Mouse (Mus musculus) heart, postnatal 36 days (tissue): ENCODE data around the gene Dkkl1. TPM values are rescaled to one million over a fixed set of nuclear protein-coding genes. Genes with fewer than 3 reads are reported as not detected.
A peak's percentile ranks its signal among the peaks of the same experiment; 100 is the strongest.
"Not testable (repeated sequence)": the region's sequence is repeated elsewhere in the genome, so short reads cannot be mapped to it uniquely, and the experiment has no call there.

Source experiments
- DNase-seq, 2 experiments: peaks; one replicate each; pipeline ENCODE4 v3.0.0; 2021 to 2022
- intact Hi-C: fragments of 180-260 bp; cut with DNase I; formaldehyde crosslinking; loops from one replicate; pipeline ENCODE4 v1.15.1; 2025
- total RNA-seq, 2 experiments: library from RNA; stranded (reverse); gene quantifications; 2 replicates each; pipeline ENCODE4 v1.2.3; 2021

The Dkkl1 gene
- total RNA-seq, 2 experiments from 2014 or later, result not detected

DNA sequence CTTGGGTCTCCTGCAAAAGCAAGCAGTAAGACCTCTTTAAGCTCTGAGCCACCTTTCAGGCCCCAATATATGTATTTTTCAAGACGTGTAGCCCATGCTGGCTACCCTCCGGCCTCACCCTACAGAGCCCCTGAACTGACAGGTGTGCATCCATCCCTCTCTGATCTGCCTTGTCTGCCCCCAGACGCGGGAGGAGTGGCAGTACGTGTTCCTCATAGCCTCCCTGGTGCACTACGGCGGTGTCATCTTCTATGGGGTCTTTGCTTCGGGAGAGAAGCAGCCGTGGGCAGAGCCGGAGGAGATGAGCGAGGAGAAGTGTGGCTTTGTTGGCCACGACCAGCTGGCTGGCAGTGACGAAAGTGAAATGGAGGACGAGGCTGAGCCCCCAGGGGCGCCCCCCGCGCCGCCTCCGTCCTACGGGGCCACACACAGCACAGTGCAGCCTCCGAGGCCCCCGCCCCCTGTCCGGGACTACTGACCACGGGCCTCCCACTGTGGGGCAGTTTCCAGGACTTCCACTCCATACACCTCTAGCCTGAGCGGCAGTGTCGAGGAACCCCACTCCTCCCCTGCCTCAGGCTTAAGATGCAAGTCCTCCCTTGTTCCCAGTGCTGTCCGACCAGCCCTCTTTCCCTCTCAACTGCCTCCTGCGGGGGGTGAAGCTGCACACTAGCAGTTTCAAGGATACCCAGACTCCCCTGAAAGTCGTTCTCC lies 37.2 kb downstream of the Dkkl1 start:
- DNase-seq, result no peak
- intact Hi-C loops, result no loop called here

DNA sequence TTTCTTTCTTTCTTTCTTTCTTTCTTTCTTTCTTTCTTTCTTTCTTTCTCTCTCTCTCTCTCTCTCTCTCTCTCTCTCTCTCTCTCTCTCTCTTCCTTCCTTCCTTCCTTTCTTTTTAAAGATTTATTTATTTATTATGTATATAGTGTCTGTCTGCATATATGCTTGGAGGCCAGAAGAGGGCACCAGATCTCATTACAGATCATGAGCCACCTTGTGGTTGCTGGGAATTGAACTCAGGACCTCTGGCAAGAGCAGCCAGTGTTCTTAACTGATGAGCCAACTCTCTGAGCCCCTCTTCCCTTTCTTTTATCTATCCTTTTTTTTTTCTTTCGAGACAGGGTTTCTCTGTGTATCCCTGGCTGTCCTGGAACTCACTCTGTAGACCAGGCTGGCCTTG lies 38.2 kb downstream of the Dkkl1 start:
- intact Hi-C loops, DNase-seq: not testable (repeated sequence)

GRCm38 (mm10) chr7:45172974-45173373 lies 39.0 kb downstream of the Dkkl1 start:
- intact Hi-C loops, result no loop called here
- peak in 1 of 2 experiments; percentile 33 for DNase-seq

DNA sequence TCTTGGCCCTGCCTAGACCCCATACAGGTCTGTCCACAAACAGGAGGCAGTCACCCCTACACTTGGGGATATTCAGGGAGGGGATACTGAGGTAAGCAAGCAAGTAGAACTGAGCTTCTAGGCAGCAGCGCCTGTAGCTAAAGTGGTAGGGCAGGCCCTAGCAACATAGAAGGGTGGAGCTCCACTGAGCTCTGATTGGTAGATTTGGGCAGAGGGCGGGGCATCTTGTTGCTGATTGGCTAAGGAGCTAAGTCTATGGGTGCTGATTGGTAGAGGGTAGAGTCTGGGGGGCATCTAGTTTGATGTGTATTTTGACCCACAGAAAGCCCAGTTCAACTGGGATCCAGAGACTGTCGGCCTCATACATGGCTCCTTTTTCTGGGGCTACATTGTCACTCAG lies 42.5 kb downstream of the Dkkl1 start:
- intact Hi-C loops, result no loop called here
- DNase-seq, result no peak

DNA sequence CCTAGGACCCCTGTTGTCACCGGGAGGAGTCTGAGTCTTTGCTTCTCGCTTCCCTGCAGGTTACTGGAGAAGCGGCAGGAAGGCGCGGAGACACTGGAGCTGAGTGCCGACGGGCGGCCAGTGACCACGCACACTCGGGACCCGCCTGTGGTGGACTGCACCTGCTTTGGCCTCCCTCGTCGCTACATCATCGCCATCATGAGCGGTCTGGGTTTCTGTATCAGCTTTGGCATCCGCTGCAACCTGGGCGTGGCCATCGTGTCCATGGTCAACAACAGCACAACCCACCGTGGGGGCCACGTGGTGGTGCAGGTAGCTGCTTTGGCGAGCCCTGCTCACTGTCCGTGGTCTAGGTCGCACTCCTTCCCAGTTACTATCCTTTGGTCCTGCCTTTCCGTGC lies 43.3 kb downstream of the Dkkl1 start:
- DNase-seq, result no peak
- intact Hi-C loops, result no loop called here

GRCm38 (mm10) chr7:45167761-45168445 lies 44.0 kb downstream of the Dkkl1 start:
- intact Hi-C loops, result no loop called here
- no peak for DNase-seq

DNA sequence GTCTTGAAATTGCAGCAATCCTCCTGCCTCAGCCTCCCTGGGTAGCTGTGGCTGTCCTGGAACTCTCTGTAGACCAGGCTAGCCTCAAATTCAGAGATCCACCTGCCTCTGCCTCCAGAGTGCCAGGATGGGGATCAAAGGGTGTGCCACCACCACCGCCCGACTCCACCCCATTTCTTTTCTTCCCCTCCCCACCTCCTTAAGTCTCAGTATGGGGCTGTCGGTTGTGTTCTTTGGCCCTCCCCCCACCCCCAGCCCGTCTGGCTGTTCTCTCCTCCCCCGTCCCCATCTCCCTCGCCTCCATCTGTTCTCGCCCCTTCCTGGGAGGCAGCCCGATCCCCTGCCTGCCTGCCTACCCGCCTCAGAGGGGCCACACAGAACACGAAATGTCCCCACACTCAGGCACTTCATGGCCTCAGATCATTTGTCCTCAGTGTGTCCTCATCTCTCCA lies 45.0 kb downstream of the Dkkl1 start:
- intact Hi-C loops, result no loop called here

GRCm38 (mm10) chr7:45165701-45166100 lies 46.2 kb downstream of the Dkkl1 start:
- intact Hi-C loops, result no loop called here
- no peak for DNase-seq

More for the DNA sequence above, 45.0 kb downstream of the Dkkl1 start:
- DNase-seq, result no peak

DNA sequence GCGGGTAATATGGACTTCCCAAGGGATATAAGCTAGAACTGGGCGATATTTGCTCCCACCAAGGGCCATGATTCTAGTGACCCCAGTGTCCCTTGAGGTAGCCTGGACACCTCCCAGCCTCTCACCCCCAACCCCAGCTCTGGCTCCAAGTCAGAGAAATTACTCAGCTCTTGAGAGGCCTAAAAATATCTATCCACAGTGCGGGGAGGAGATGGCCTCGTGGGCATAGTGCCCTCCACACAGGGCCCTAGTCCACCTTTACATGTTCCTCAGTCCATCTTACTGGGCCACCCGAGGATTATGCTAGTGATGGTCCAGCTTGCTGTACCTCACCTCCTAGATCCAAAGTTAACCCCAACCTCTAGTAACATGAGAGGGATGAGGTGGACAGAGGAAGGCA lies 47.1 kb downstream of the Dkkl1 start:
- DNase-seq, result no peak
- intact Hi-C loops, result no loop called here

DNA sequence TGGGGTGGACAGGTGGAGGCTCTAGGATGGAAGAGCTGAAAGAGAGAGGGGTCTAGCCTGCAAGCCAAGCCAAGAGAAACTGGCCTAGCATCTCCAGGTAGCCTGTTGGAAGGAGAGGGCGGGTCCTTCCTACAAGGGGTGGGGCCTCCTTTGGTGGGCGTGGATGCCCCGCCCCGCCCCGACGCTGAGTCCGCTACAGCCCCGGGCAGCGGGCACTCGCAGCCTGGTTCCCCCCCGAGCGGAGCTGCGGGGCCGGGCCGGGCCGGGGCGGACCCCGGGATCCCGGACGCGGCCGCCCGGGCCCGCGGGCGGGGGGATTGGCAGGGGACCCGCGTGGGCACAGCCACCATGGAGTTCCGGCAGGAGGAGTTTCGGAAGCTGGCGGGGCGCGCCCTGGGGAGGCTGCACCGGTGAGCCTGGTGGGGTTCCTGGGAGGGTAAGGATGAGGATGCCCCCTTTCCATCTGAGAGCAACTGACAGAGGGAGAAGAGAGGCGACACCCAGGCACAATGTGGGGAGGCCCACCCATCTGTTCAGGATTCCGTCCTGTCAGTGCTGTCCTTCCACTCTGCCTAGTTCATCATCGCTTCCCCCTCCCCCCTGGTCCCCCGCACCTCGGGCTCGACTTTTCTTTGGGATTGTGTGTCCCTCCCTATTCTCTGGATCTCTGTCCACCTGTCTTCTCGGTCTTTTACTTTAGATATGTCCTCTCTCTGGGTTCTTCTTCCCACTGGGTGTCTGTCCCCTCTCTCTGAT lies 48.0 kb downstream of the Dkkl1 start, which contains the start of gene Slc17a7:
Gene Slc17a7 (plus strand): TSS at position 215 of the 756 bp plus-strand sequence.
- DNase-seq, result no peak
- intact Hi-C loops, result loop anchor here (2.0 kb wide), 1 partner anchor 135 kb away; no protein-coding TSS in a partner anchor

DNA sequence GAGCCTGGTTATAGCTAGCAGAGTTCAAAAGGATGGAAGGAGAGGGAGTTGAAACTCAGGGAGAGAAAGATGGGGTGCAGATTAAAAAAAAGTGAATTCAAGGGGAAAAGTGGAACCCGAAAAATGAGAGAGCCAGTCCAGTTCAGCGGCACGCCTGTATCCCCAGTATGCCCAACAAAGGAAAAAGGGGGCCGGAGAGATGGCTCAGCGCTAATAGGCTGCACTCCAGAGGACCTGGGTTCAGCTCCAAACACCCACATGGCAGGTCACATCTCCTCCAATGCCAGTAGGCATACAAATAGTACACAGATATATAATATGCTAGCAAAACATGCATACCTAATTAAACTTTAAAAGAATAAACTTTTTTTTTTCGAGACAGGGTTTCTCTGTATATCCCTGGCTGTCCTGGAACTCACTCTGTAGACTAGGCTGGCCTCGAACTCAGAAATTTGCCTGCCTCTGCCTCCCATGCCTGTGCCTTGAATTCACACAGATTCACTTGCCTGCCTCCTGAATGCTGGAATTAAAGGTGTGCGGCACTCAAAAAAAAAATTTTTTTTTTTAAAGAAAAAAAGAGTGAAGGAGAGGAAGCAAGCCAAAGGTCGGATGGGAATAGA lies 48.8 kb downstream of the Dkkl1 start:
- intact Hi-C loops, result loop anchor here (1.0 to 2.0 kb wide), 2 partner anchors 35 to 136 kb away; no protein-coding TSS in a partner anchor
- DNase-seq, result no peak

- intact Hi-C loops, result loop anchor here (1.0 to 2.0 kb wide), 2 partner anchors 36 to 136 kb away; no protein-coding TSS in a partner anchor
Observed at GRCm38 (mm10) chr7:45162551-45162950, 49.4 kb downstream of the Dkkl1 start.

DNA sequence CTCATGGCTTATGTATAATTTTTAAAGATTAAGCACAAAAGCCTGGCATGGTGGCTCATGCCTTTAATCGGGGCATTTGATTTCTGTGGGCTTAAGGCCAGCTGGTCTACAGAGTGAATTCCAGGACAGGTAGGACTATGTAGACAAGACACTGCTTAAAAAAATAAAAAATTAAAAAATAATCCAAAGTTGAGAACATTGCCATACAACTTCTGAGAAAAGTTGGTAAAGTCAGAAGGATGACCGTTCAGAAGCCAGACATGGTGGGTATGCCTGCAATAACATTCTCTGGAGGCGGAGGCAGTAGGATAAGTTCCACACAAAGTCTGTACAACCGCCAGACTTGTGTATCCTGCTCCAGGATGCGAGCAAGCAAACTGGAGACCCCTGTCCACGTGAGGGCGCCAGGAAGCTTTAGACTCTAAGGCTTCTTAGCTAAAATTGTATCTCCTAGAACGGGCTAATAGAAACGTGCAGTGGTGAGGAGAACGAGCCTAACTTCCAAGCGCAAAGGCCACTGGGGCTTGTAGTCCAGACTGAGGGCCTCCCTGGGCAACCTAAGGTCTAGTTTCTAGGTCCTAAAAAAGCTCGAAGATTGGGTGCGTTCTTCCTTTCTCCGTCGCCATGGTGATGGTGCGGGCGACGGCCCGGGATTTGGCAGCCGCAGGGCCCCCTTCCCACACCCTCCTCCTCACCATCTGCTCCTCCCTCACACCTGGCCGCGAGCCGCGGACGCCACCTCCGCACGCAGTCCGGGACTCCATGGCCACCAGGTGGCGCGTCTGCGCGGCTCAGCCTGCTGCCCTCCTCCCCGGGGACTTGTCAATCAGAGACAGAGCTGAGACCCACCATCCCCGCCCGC lies 50.1 kb downstream of the Dkkl1 start:
- intact Hi-C loops, result loop anchor here (1.0 to 2.0 kb wide), 2 partner anchors 36 to 137 kb away; no protein-coding TSS in a partner anchor
- DNase-seq, result peak; percentile 91 to 92

More at GRCm38 (mm10) chr7:45162551-45162950, 49.4 kb downstream of the Dkkl1 start:
- no peak for DNase-seq

DNA sequence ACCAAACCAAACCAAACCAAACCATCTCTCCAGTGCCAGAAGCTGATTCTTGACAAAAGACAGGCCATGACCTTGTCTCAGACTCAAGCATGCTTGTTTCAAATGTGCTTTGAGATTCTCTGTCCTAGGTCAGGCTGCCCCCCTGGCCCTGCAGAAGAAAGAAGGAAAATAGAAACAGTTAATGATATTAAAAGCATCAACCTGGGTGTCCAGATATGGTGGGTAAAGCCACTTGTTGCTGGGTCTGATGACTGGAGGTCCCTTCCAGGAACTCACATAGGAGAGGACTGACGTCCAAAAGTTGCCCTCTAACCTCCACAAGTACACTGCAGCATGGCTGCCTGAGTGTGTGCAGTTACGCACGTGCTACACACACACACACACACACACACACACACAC lies 51.1 kb downstream of the Dkkl1 start:
- intact Hi-C loops, result no loop called here

GRCm38 (mm10) chr7:45160316-45160800 lies 51.6 kb downstream of the Dkkl1 start:
- DNase-seq, result no peak
- intact Hi-C loops, result no loop called here

More for the DNA sequence above, 51.1 kb downstream of the Dkkl1 start:
- no peak for DNase-seq

DNA sequence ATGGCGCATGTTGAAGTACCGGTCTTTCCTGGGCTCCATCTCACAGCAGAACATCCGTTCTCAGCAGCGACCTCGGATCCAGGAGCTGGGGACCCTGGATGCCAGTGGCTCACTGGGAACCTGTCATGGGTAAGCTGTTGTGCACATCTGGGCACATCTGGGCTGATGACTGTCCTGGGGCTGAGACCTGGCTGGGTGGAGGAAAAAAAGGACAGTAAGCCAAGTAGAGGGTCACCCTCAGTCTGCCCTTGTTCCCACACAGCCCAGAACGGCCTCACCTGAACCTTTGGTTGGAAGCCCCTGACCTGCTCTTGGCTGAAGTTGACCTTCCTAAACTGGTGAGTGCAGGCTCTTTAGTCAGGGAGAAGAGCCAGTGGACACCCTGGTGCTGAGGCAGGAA lies 53.0 kb downstream of the Dkkl1 start:
- no peak for DNase-seq
- intact Hi-C loops, result no loop called here
